Mouse (Mus musculus): ENCODE data around the gene Lsm10.

GRCm38 (mm10) chr4:126109613-126110373 is 13.4 kb downstream of the Lsm10 start:
- TF ChIP-seq CTCF (IDR thresholded peaks at IDR 0.05; ENCODE audit: control insufficient read depth, insufficient read depth, insufficient replicate concordance, low read depth, low read length) (no peak), POLR2A (IDR thresholded peaks at IDR 0.05; ENCODE audit: control insufficient read depth, low read depth, low read length) (no peak)
